Mouse (Mus musculus) CH12.LX (cell line): Measurements from ENCODE around the gene Ankrd33. TPM values are rescaled to one million over a fixed set of nuclear protein-coding genes. Genes with fewer than 3 reads are reported as not detected.

Experiments used
- DNase-seq: peaks from one replicate; pipeline ENCODE4 v3.0.0-alpha.2; 2013; ENCODE audit errors: extremely low read depth
- H3K27ac ChIP-seq: 2 replicates; pipeline ENCODE4 v1.5.1; 2012; ENCODE audit warnings: low read depth, mild to moderate bottlenecking, control low read depth, moderate library complexity; ENCODE audit not compliant: insufficient read depth
- H3K27me3 ChIP-seq: replicated peaks from 2 replicates; pipeline ENCODE3; 2012; ENCODE audit warnings: inconsistent platforms
- H3K36me3 ChIP-seq, 2 experiments: replicated peaks in 1 of 2; 2 replicates each; pipeline versions ENCODE3 to v1.6.1; 2012; ENCODE audit warnings: inconsistent platforms in 1 of 2, low read length in 1 of 2, mild to moderate bottlenecking in 1 of 2, mixed read lengths in 1 of 2, moderate library complexity in 1 of 2; ENCODE audit not compliant: control insufficient read depth in 1 of 2, insufficient read depth in 1 of 2
- H3K4me1 ChIP-seq, 2 experiments: 2 replicates each; pipeline ENCODE4 v1.6.1; 2012; ENCODE audit warnings: inconsistent platforms in 1 of 2, moderate library complexity in 1 of 2; ENCODE audit not compliant: insufficient read depth in 2 of 2, control insufficient read depth in 1 of 2
- H3K4me2 ChIP-seq: 2 replicates; pipeline ENCODE4 v1.6.1; 2012; ENCODE audit warnings: low read depth, mild to moderate bottlenecking, control low read depth; ENCODE audit not compliant: poor library complexity, insufficient read depth, severe bottlenecking
- H3K4me3 ChIP-seq, 3 experiments: fragments of 150-350 bp in 1 of 3; sonication (generic) in 1 of 3; replicated peaks in 1 of 3; 2 replicates each; pipeline versions ENCODE3 to v1.5.1; 2011 to 2012; ENCODE audit warnings: low read depth in 2 of 3, low read length in 2 of 3, mild to moderate bottlenecking in 2 of 3, moderate library complexity in 2 of 3, control low read depth in 1 of 3, improper control_type of control experiment in 1 of 3, inconsistent platforms in 1 of 3, mixed read lengths in 1 of 3; ENCODE audit not compliant: poor library complexity in 1 of 3
- H3K79me2 ChIP-seq: replicated peaks from 2 replicates; pipeline ENCODE4 v1.6.1; 2012; ENCODE audit warnings: mild to moderate bottlenecking, moderate library complexity; ENCODE audit not compliant: control insufficient read depth, poor library complexity, insufficient read depth, severe bottlenecking; ENCODE audit errors: extremely low read depth
- H3K9ac ChIP-seq: 2 replicates; pipeline ENCODE4 v1.6.1; 2012; ENCODE audit warnings: low read depth, mild to moderate bottlenecking, control low read depth, moderate library complexity; ENCODE audit not compliant: insufficient read depth
- H3K9me3 ChIP-seq: replicated peaks from 2 replicates; pipeline ENCODE3; 2012; ENCODE audit warnings: low read length, inconsistent platforms, mixed read lengths
- BHLHE40 ChIP-seq: IDR thresholded peaks from 2 replicates; pipeline ENCODE4 v1.6.1; 2011; ENCODE audit warnings: mild to moderate bottlenecking, low read depth, low read length, improper control_type of control experiment
- CHD1 ChIP-seq: IDR thresholded peaks from 2 replicates; pipeline ENCODE4 v1.6.1; 2012; ENCODE audit warnings: low read depth, low read length, improper control_type of control experiment, inconsistent platforms
- E2F4 ChIP-seq: IDR thresholded peaks from 2 replicates; pipeline ENCODE4 v1.6.1; 2011; ENCODE audit warnings: low read depth, low read length, improper control_type of control experiment; ENCODE audit not compliant: insufficient replicate concordance
- ELF1 ChIP-seq: IDR thresholded peaks from 2 replicates; pipeline ENCODE4 v1.6.1; 2014; ENCODE audit warnings: low read depth, mild to moderate bottlenecking, inconsistent platforms, low read length, improper control_type of control experiment
- EP300 ChIP-seq: IDR thresholded peaks from 2 replicates; pipeline ENCODE4 v1.6.1; 2011; ENCODE audit warnings: low read length, improper control_type of control experiment
- ETS1 ChIP-seq: conservative IDR thresholded peaks from 2 replicates; pipeline ENCODE4 v1.6.1; 2012; ENCODE audit warnings: low read depth, mild to moderate bottlenecking, inconsistent platforms, low read length, improper control_type of control experiment, moderate library complexity
- HCFC1 ChIP-seq: IDR thresholded peaks from 2 replicates; pipeline ENCODE4 v1.6.1; 2012; ENCODE audit warnings: low read depth, mild to moderate bottlenecking, inconsistent platforms, low read length, improper control_type of control experiment
- IRF4 ChIP-seq: IDR thresholded peaks from 2 replicates; pipeline ENCODE4 v1.6.1; 2014; ENCODE audit warnings: low read depth, mild to moderate bottlenecking, inconsistent platforms, low read length, improper control_type of control experiment
- JUN ChIP-seq: IDR thresholded peaks from 2 replicates; pipeline ENCODE4 v1.6.1; 2011; ENCODE audit warnings: low read depth, mild to moderate bottlenecking, low read length, improper control_type of control experiment, moderate library complexity; ENCODE audit not compliant: insufficient read depth
- JUND ChIP-seq: conservative IDR thresholded peaks from 2 replicates; pipeline ENCODE4 v1.6.1; 2011; ENCODE audit warnings: low read depth, low read length, improper control_type of control experiment
- KAT2A ChIP-seq: IDR thresholded peaks from 2 replicates; pipeline ENCODE4 v1.6.1; 2012; ENCODE audit warnings: low read length, improper control_type of control experiment, inconsistent platforms; ENCODE audit not compliant: insufficient replicate concordance
- MAFK ChIP-seq: IDR thresholded peaks from 2 replicates; pipeline ENCODE4 v1.6.1; 2011; ENCODE audit warnings: low read length, improper control_type of control experiment; ENCODE audit not compliant: insufficient replicate concordance
- MAZ ChIP-seq: IDR thresholded peaks from 2 replicates; pipeline ENCODE4 v1.6.1; 2012; ENCODE audit warnings: low read depth, mild to moderate bottlenecking, inconsistent platforms, low read length, improper control_type of control experiment, moderate library complexity
- PAX5 ChIP-seq: IDR thresholded peaks from 2 replicates; pipeline ENCODE4 v1.6.1; 2012; ENCODE audit warnings: low read length, inconsistent platforms, mixed read lengths
- RAD21 ChIP-seq: IDR thresholded peaks from 2 replicates; pipeline ENCODE4 v1.6.1; 2011; ENCODE audit warnings: low read depth, mild to moderate bottlenecking, low read length, improper control_type of control experiment, moderate library complexity
- RCOR1 ChIP-seq: conservative IDR thresholded peaks from 2 replicates; pipeline ENCODE4 v1.6.1; 2012; ENCODE audit warnings: low read depth, mild to moderate bottlenecking, inconsistent platforms, low read length, improper control_type of control experiment
- TCF12 ChIP-seq: IDR thresholded peaks from 2 replicates; pipeline ENCODE4 v1.6.1; 2014; ENCODE audit warnings: low read depth, mild to moderate bottlenecking, inconsistent platforms, low read length, improper control_type of control experiment
- ZNF384 ChIP-seq: IDR thresholded peaks from 2 replicates; pipeline ENCODE4 v1.6.1; 2012; ENCODE audit warnings: low read depth, low read length, improper control_type of control experiment, inconsistent platforms
- dilution Hi-C: fragments of 300-500 bp; cut with MboI; formaldehyde crosslinking; loops from 2 replicates; pipeline ENCODE4 v1.14.3; 2020; ENCODE audit warnings: low sequenced_read_pairs; ENCODE audit not compliant: extremely low pct_unique_long_range_greater_than_20kb, extremely low pct_ligation_motif_present
- in situ Hi-C: fragments of 300-500 bp; cut with MboI; formaldehyde crosslinking; loops from 3 replicates; pipeline ENCODE4 v1.14.3; 2019; ENCODE audit warnings: low sequenced_read_pairs, low pct_ligation_motif_present, low pct_unique_long_range_greater_than_20kb, mixed read lengths
- polyA plus RNA-seq: library from polyadenylated mRNA; unstranded; fragments of >175 nt; gene quantifications from 2 replicates; pipeline ENCODE4 v1.2.1, GENCODE M21; 2012; ENCODE audit warnings: low read depth; ENCODE audit not compliant: insufficient read length
- total RNA-seq, 2 experiments: library from RNA; depleted of rRNA; stranded (reverse); fragments of 300-350 nt in 1 of 2; fragments of >200 nt in 1 of 2; gene quantifications; 2 replicates each; pipeline ENCODE4 v1.2.3; 2012 to 2014

The Ankrd33 gene
- total and polyA plus RNA-seq, 3 experiments = not detected

DNA sequence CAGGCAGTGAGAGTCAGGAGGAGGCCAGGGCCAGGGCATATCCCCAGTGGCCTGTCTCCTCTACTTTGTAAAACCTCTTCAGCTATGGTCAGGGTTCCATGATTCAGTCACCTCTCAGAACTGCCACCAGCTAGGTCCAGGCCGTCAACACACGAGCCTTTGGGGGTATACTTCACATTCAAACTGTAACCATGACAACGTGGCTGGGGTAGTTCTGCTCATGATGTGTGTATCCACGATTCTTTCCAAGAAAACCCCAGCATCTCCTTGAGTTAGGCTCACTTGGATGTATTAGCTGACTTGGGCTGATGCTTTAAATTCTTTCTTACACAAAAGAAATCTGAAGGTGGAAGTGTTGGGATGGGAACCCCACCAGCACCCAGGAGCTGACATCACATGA is 27.3 kb upstream of the Ankrd33 start:
- no peak overlapping the region for H3K27ac ChIP-seq
- in situ Hi-C loops = no loop called here
- no peak for TF ChIP-seq CHD1
- TF ChIP-seq, all 38 proteins: peak for 0
- Histone ChIP-seq H3K9ac (no peak overlapping the region), H3K4me3 (no peak overlapping the region), H3K79me2 (no peaks in the 10 kb centered on the region), H3K9me3 (no peaks in the 10 kb centered on the region), H3K36me3 (no peaks in the 10 kb centered on the region), H3K27me3 (peaks cover 67% of the 10 kb centered on the region), H3K4me1 (peaks cover 6 to 8% of the 10 kb centered on the region in 2 experiments; a peak in 3 of 4 replicates), H3K4me2 (no peak overlapping the region)
- dilution Hi-C loops = no loop called here
- no peak for DNase-seq

- TF ChIP-seq JUN (no peak), PAX5 (no peak), MAFK (no peak), E2F4 (no peak), MAZ (no peak), BHLHE40 (no peak), TCF12 (no peak), EP300 (no peak), ETS1 (no peak), CHD1 (no peak), KAT2A (no peak), RCOR1 (no peak), RAD21 (no peak), HCFC1 (no peak), ZNF384 (no peak), IRF4 (no peak), ELF1 (no peak), JUND (no peak)
- Histone ChIP-seq H3K4me2 (no peak overlapping the region), H3K4me3 (no peak overlapping the region), H3K36me3 (no peaks in the 10 kb centered on the region), H3K79me2 (no peaks in the 10 kb centered on the region), H3K9ac (no peak overlapping the region), H3K27ac (no peak overlapping the region), H3K27me3 (peaks cover 66% of the 10 kb centered on the region), H3K4me1 (peaks cover 2 to 6% of the 10 kb centered on the region in 2 experiments; a peak in 3 of 4 replicates), H3K9me3 (no peaks in the 10 kb centered on the region)
- dilution Hi-C loops = no loop called here
- in situ Hi-C loops = no loop called here
- no peak for DNase-seq
Measured at GRCm38 (mm10) chr15:101091551-101091950, 24.0 kb upstream of the Ankrd33 start.
